11 mouse cellular contexts compared by ENCODE assay signal in genomic region chr2:103891240-103891767, GRCm38 (mm10).
DNase-seq lines count a peak whose midpoint lies in the region; ATAC-seq and TF ChIP-seq lines count a peak whose summit lies in the region.
"Had no signal": no experiment of that assay in that cellular context is flagged by ENCODE, and none has a peak within 500 bp of the region (broad histone marks: within the 10 kb centered on the region; RNA-seq: fewer than 3 reads in every experiment).

No protein-coding gene starts in this region.

- no peaks in the 10 kb centered on the region for H3K79me2 ChIP-seq in heart, adult 2 months (replicated peaks; ENCODE audit: control insufficient read depth, insufficient read depth, low read length)

- 0 out of 2 replicates have a peak, but pooled peaks cover 2% of the 10 kb centered on the region for H3K4me1 ChIP-seq in forebrain, embryonic 15.5 days
- H3K4me1 ChIP-seq in liver, embryonic 16.5 days (ENCODE audit: control insufficient read depth, low read depth, low read length): peaks cover 70% of the 10 kb centered on the region
- H3K4me1 ChIP-seq in heart, adult 2 months (ENCODE audit: control insufficient read depth, insufficient read depth, low read length): peaks cover 10% of the 10 kb centered on the region

- H3K36me3 ChIP-seq in forebrain, embryonic 15.5 days: no peaks in the 10 kb centered on the region
- H3K36me3 ChIP-seq in liver, embryonic 16.5 days (ENCODE audit: control insufficient read depth, insufficient read depth): no peaks in the 10 kb centered on the region
- H3K36me3 ChIP-seq in splenic B cell, adult 2 months (ENCODE audit: control insufficient read depth, insufficient read depth, low read length, poor library complexity, severe bottlenecking): no peaks in the 10 kb centered on the region
- H3K36me3 ChIP-seq in heart, adult 2 months (ENCODE audit: control insufficient read depth, insufficient read depth, low read length): peaks cover 3% of the 10 kb centered on the region; the same call in 1 of the 2 replicates
- H3K36me3 ChIP-seq: heart, embryonic 12.5 days; limb, embryonic 13.5 days had no signal

- intact Hi-C loops in heart, adult 2 months (cut with DNase I): loop anchor here (5.0 kb wide), 1 partner anchor 36 kb away; no protein-coding TSS in a partner anchor

- H3K4me2 ChIP-seq in forebrain, embryonic 15.5 days (replicated peaks): no peak overlapping the region
- no peak overlapping the region for H3K4me2 ChIP-seq in liver, embryonic 16.5 days (ENCODE audit: low read depth, low read length)
- H3K4me2 ChIP-seq: heart, embryonic 12.5 days; limb, embryonic 13.5 days had no signal

- no peak for TF ChIP-seq CTCF in heart, adult 2 months (IDR thresholded peaks at IDR 0.05)

- no peak for TF ChIP-seq POLR2A in heart, adult 2 months (IDR thresholded peaks at IDR 0.05; ENCODE audit: insufficient read depth, low read depth, low read length)

- no peaks in the 10 kb centered on the region for H3K27me3 ChIP-seq in forebrain, embryonic 15.5 days
- H3K27me3 ChIP-seq in liver, embryonic 16.5 days (ENCODE audit: control insufficient read depth, insufficient read depth, low read depth, low read length): no peaks in the 10 kb centered on the region
- no peaks in the 10 kb centered on the region for H3K27me3 ChIP-seq in splenic B cell, adult 2 months (ENCODE audit: control insufficient read depth, insufficient read depth, low read length, poor library complexity, severe bottlenecking)
- no peaks in the 10 kb centered on the region for H3K27me3 ChIP-seq in heart, adult 2 months (ENCODE audit: control insufficient read depth, insufficient read depth, low read length)
- H3K27me3 ChIP-seq: limb, embryonic 13.5 days had no signal

- WGBS in forebrain, embryonic 15.5 days: 2% methylated on average over 9 of the region's 9 CpGs
- 45% methylated on average over 9 of the region's 9 CpGs for WGBS in liver, embryonic 16.5 days (ENCODE audit: insufficient replicate concordance)
- 54% methylated on average over 9 of the region's 9 CpGs for WGBS in heart, adult 2 months

- H3K4me3 ChIP-seq in forebrain, embryonic 15.5 days: no peak overlapping the region
- no peak overlapping the region for H3K4me3 ChIP-seq in liver, embryonic 16.5 days (ENCODE audit: low read depth, low read length)
- no peak overlapping the region for H3K4me3 ChIP-seq in heart, adult 2 months
- H3K4me3 ChIP-seq: heart, embryonic 12.5 days; limb, embryonic 13.5 days had no signal

- H3K9me3 ChIP-seq in forebrain, embryonic 15.5 days: no peaks in the 10 kb centered on the region
- H3K9me3 ChIP-seq in liver, embryonic 16.5 days (replicated peaks; ENCODE audit: control insufficient read depth, low read length): no peaks in the 10 kb centered on the region
- H3K9me3 ChIP-seq: heart, embryonic 12.5 days; limb, embryonic 13.5 days had no signal

- H3K9ac ChIP-seq in forebrain, embryonic 15.5 days (replicated peaks): no peak overlapping the region
- peak overlapping the region; percentile 2 for H3K9ac ChIP-seq in liver, embryonic 16.5 days (ENCODE audit: low read depth, low read length)
- no peak overlapping the region for H3K9ac ChIP-seq in heart, adult 2 months (ENCODE audit: low read depth, low read length)
- H3K9ac ChIP-seq: heart, embryonic 12.5 days; limb, embryonic 13.5 days had no signal

- TF ChIP-seq EP300 in heart, adult 2 months (IDR thresholded peaks at IDR 0.05; ENCODE audit: insufficient read depth, low read depth, low read length): no peak

- peak; percentile 72; the same call in 1 of the 2 replicates for ATAC-seq in forebrain, embryonic 15.5 days (replicated peaks)
- no peak for ATAC-seq in liver, embryonic 16.5 days (ENCODE audit: low read depth)

- H3K27ac ChIP-seq in forebrain, embryonic 15.5 days (replicated peaks): no peak overlapping the region
- H3K27ac ChIP-seq in liver, embryonic 16.5 days (ENCODE audit: low read length): peak overlapping the region; percentile 59
- no peak overlapping the region for H3K27ac ChIP-seq in heart, adult 2 months
- H3K27ac ChIP-seq: limb, embryonic 13.5 days had no signal

- DNase-seq in right cerebral cortex, adult 18-20 months: peak; percentile 14
- DNase-seq in right cerebral cortex, postnatal 36 days (ENCODE audit: low spot score in 2 of 2): no peak
- DNase-seq in splenic B cell, adult 2 months (ENCODE audit: low read depth, low spot score): peak; percentile 58
- no peak for DNase-seq in testis, postnatal 10 days (ENCODE audit: low spot score)
- DNase-seq in heart, adult 2 months: no peak
- no peak for DNase-seq in urinary bladder, adult 18-20 months (ENCODE audit: low spot score in 2 of 2)
- DNase-seq: cerebellum, postnatal 10 days had no signal

Comparison
In these comparisons a context has a peak if more than half of its experiments do, and no peak if none do; other contexts are left out.
1. DNase-seq: peak in right cerebral cortex, adult 18-20 months (single experiment) and splenic B cell, adult 2 months (single experiment); none in right cerebral cortex, postnatal 36 days (0 of 2), testis, postnatal 10 days (single experiment), heart, adult 2 months (0 of 2) and urinary bladder, adult 18-20 months (0 of 2).